Mouse (Mus musculus) B cell, adult 2 months (primary cell): ENCODE measurements around the gene E330009J07Rik.
A peak's percentile ranks its signal among the peaks of the same experiment; 100 is the strongest.

Experiments used
- DNase-seq, 2 experiments: peaks; one replicate each; pipeline ENCODE4 v3.0.0; 2022

E330009J07Rik gene

GRCm38 (mm10) chr6:40436047-40436483, at the start of gene E330009J07Rik:
Gene E330009J07Rik, minus strand, starts transcription at chr6:40436135.
- peak; percentile 90 for DNase-seq

GRCm38 (mm10) chr6:40482318-40482717, 46.4 kb upstream of the E330009J07Rik start:
- no peak for DNase-seq

GRCm38 (mm10) chr6:40479705-40480104, 43.8 kb upstream of the E330009J07Rik start:
- no peak for DNase-seq

DNA sequence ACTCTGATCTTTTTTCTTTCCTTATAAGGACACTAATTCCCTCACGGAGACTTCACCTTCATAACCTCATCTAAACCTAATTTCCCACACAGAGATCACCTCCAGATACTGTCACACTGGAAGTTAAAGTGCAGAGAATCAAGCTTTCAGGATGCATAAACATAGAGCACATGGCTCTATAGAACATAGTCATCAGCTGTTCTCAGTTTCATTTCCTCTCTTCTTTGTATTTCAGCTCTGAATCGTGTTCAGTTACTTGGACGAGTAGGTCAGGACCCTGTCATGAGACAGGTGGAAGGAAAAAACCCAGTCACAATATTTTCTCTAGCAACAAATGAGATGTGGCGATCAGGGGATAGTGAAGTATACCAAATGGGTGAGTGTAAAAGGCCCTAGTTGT, 40.2 kb upstream of the E330009J07Rik start:
- DNase-seq, result peak; percentile 20 to 28

GRCm38 (mm10) chr6:40471720-40472010, 35.7 kb upstream of the E330009J07Rik start:
- DNase-seq, result no peak

- peak; percentile 93 to 94 for DNase-seq
Measured at GRCm38 (mm10) chr6:40470916-40471719, 35.2 kb upstream of the E330009J07Rik start, which contains the start of gene Ssbp1. Gene Ssbp1, plus strand, starts transcription at chr6:40471352.

DNA sequence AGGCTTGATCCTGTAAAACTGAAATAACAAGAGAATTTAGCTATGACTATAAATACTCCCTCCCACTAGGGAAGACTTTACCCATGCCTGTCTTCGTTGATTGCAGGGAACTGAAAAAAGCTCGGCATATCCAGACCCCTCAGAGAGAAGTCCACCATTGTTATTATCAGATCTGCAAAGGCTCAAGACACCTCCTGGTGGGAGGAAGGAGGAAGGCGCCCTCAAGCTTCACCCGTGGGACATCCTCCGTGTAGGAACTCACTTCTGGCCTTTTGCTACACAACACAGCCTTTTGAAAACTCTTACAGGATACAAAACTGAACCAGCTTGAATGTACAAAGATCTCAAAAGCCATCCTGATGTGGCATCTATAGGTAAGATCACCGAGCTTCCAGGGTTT, 29.8 kb upstream of the E330009J07Rik start:
- DNase-seq, result peak; percentile 46 to 53

- DNase-seq, result peak; percentile 45 to 49
Measured at GRCm38 (mm10) chr6:40454436-40455041, 18.6 kb upstream of the E330009J07Rik start.

DNA sequence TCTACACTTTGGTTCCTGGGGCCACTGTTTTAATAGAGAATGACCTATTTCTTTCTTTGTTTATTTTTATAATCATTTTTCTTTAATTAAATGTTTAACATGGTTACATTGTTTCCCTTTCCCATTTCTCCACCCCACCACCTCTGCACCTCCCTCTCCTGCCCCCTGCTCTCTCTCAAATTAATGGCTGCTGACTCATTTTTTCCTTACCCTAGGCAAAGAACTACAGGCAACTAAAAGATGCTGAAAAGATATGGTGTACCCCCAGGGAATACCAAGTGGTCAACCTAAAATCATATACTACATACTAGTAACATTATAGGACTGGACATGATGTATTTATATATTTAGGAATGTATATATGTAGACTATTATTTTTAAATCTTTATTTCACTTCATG, 12.7 kb upstream of the E330009J07Rik start:
- DNase-seq, result no peak

DNA sequence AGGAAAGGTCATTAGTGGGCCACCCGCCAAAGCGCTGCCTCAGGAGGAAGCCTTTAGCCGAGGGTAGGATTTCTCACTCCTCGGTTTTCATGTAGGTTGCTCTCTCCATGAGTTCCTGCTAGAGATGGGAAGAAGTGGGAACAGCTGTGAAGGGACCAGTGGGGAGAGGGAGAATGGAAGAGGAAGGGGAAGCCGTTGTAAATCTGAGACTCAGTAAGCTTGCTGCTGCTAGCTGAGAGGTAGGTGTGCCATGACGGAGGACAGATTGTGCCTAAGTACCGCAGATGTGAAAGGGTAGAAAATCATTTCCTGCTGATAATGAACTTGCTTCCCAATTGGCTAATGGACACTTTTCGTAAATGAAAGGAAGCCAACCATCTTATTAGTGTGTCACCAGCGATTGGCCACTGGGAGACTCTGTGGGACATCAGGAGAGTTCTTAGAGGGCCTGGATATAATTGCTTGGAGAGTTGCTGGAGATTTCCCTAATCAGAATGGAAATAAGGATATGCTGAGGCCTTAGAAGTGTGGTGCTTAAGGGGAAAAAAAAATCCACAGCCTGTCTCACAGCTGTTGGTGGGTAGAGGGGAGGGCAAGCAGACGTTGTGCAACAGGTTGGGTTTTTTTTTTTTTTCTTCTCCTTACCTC, 7.5 kb upstream of the E330009J07Rik start:
- no peak for DNase-seq

- DNase-seq, result peak; percentile 38 to 49
Measured at GRCm38 (mm10) chr6:40441755-40442154, 5.8 kb upstream of the E330009J07Rik start.

DNA sequence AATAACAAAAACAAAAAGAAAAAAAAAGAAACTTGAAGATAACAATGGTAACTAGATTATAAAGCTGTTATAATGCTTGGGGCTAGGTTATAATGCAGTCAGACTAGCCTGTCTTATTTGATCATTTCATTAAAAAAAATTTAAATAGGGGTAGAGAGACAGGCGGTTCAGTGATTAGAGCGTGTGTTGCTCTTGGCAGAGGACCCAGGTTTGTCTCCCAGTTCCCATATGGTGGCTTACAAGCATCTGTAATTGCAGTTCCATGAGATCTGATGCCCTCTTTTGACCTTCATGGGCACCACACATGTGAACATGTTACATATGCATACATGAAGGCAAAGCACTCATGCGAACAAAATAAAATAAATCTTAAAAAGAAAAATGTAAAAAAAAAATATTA, 5.3 kb upstream of the E330009J07Rik start:
- no peak for DNase-seq

DNA sequence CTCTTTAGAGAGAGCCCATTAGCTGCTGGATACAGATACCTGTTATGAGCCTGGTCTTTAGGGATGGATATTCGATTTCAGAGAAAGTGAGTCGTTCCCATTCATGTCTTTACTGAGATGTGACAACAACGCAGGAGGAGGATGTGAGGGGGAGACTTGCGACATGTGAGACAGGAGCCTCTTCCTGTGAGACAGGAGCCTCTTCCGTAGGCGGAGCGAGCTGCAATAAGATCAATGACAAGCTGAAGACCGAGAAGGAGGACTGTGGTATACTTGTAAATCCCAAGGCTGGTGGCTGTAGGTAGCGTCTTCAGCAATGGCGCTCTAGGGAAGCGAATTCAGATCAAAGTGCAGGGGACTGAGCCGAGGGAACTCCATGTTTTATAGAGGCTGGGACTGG, 3.8 kb upstream of the E330009J07Rik start:
- DNase-seq, result no peak

DNA sequence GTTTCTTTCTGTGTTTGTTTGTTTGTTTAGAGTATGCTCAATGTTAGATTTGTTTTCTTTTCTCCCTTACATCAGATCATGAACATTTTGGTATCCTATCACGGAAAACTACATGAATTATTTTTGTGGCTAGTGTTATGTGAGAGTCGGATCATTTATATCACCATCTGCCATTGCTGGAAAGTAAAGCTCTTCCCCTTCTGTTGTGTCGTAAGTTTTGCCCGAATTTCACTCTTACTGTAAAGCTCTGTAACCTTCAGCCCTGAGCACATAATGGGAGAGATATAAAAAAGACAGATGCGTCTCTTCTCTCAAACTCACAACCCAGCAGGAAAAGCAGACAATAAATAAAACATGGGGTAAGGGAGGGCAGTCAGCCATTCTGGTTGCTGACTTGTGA, 3.0 kb upstream of the E330009J07Rik start, which contains the start of gene Wee2:
Wee2 (plus strand) TSS at position 153 of the 400 bp plus-strand sequence.
- DNase-seq, result no peak

DNA sequence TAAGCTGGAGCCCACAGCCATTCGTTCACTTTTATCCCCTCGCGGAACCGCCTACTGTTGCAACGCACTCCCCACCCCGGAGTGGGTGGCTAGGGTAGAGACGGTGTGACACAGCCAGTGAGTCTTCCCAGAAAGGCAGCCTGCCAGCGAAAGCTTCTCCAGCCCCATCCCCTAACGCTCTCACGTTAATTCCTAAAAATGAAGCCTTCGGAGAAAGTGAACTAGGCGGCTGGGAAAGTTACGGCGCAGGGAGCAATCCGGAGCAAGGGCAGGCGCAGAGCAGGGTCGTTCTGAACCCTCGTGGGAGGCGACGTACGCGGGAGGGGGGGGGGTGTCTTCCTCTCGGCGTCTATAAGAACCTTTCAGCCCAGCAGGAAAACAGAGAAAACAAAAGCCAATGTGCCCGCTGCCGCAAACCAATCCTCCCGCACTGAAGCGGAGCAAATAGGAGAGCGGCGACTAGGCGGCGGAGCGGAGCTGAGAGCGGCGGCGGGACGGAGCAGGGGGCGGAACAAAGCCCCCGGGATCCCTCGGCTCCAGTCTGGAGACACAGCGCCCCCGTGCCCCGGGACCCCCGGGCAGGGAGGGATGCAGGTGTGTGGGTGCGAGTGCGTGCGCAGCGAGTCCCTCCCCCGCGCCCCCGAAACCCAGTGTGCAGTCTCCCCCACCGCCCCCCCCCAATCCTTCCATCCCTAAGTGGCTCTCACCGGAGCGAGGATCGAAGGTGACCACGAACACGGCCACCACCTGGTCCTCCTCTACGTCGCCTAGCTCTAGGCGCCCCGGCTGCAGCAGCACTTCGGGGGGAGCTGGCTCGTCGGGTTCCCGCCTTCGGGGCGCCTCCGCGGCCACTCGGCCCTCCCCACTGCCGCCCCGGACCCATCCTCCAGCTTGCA, 536 bp downstream of the E330009J07Rik start:
- peak; percentile 41 to 52 for DNase-seq

DNA sequence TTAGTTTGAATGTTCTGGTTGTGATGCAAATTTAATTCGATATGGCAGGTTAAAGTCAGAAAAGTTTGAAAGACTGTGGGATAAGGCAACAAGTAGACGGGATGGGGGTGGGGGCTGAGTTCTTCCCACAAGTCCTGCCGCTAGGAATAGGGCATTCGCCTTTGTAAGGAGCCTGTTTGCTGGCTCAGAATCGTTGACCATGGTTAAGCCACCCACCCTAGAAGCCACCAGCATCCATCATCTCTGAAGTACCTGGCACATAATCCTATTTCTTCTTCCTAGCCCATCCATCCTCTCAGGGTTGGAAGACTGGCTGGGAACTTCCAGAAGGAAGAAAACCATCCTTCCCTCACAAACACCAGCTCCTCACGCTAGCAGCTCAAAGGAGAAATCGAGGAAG, 1.2 kb downstream of the E330009J07Rik start:
- DNase-seq, result no peak

DNA sequence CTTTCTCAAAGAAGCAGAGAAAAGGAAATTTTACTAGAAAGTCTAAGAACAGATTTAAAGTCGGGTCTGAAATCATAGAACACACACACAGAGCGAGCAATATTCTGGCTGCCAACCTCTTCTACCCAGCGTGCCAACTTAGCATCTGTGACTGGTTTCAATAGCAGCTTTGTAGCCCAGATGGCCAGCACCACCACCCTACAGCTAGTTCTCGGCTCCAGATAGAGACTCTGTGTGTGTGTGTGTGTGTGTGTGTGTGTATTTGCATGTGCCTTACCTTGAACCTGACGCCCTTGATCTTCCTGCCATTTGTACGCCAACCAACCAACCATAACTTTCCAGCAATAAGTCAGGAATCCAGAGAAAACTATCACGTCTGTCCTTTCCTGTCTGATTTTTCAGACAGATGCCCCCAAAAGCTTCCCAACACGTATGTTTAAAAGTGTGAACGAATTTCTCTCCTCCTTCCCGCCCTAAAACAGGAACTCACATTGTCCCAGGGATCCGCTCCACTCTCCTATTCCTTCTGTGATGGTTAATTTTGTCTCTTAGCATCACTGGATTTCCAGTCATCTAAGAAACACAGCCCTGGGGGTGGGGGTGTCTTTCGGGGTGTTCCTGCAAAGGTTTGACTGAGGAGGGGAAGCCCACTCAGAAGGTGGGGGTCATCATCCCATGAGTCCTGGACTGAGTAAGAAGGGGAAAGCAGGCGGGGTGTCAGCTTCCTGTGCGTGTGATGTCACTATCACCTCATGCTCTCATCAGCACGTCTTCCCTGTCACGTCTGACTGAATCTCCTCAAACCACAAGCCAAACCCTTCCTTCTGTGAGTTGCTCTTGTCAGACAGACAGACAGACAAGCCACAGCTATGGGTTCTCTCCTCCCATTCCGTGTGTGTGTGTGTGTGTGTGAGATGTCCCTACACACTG, 3.3 kb downstream of the E330009J07Rik start:
- DNase-seq, result peak; percentile 67 to 76

GRCm38 (mm10) chr6:40431812-40432211, 4.1 kb downstream of the E330009J07Rik start:
- no peak for DNase-seq

DNA sequence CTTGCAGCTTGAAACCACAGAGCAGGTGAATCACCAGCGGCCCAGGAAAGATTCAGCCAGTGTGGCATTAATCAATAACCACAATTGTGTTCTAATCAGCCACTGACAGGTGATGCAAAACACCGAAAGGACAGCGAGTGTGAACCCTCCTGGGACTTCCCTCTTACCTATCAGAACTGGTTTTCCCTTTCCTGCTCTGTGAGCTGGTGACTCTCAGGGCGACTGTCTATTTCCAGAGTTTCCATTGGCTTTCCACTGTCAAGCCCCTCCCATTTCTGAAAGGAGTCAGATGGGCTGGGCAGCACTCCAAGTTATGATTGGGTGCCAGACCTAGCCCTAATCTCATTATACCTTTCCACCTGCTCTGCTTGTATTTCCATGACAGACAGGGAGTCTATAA, 4.6 kb downstream of the E330009J07Rik start:
- no peak for DNase-seq

- DNase-seq, result no peak
Measured at GRCm38 (mm10) chr6:40430878-40431277, 5.1 kb downstream of the E330009J07Rik start.

DNA sequence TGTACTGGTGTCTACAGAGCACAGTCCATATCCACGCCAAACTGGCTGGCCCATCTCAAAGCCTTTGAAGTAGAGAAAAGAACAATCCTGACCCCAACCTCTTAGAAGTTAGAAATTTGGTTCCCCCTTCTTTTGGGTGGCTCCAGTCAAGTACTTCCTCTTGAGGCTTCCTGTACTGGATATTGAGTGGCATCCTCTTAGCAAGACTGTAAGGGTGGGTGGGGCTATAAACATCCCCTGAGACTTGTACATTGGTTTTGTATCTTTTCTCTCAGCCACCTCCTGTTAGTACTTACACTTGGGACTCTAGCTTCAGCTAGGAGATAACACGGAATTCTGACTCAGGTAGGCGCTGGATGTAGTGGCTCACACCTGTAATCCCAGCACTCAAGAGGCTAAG, 5.7 kb downstream of the E330009J07Rik start:
- DNase-seq, result peak; percentile 69 to 79

DNA sequence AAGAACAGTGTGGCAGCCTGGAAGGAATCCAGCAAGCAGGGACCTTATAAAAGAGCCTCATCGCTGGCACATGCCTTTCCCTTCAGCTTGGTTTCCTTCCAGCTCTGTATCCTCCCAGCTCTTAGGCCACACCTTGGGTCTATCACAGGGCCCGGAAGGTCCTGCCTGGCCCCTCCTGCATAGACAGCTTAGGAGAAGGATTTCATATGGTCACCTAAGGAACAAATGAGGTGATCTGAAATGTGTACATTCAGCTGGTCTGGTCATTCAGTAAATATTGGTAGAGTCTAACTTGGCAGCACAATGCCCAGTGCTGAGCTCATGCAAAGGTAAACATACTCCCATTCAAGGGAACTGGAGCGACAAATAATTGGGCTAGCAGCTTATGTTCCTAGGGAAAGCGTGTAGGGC, 6.4 kb downstream of the E330009J07Rik start:
- DNase-seq, result no peak
